Mouse (Mus musculus) spleen, adult 18-20 months (tissue): ENCODE data around the gene Ccdc13.

Experiments used
- DNase-seq, 2 experiments: peaks; one replicate each; pipeline ENCODE4 v3.0.0; 2022; ENCODE audit warnings: mixed read lengths in 2 of 2

Ccdc13 gene

DNA sequence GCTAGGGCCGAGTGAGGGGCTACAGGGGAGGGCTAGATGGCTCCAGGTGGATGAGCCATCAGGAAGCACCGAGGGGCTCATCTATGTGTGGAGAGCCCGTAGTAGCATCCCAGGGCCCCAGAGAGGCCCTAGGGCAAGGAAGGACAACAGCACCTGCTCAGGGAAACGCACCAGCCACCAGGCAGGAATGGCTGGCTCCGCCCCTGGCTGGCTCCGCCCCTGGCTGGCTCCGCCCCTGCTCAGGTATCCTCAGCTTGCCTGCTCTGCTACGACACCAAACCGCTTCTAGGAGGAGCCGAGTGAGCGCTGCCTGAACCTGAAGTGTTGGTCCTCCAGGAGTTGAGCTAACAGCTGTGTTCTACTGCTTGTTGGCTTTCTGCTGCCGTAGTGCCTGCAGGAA is 41.5 kb downstream of the Ccdc13 start:
- DNase-seq = no peak

DNA sequence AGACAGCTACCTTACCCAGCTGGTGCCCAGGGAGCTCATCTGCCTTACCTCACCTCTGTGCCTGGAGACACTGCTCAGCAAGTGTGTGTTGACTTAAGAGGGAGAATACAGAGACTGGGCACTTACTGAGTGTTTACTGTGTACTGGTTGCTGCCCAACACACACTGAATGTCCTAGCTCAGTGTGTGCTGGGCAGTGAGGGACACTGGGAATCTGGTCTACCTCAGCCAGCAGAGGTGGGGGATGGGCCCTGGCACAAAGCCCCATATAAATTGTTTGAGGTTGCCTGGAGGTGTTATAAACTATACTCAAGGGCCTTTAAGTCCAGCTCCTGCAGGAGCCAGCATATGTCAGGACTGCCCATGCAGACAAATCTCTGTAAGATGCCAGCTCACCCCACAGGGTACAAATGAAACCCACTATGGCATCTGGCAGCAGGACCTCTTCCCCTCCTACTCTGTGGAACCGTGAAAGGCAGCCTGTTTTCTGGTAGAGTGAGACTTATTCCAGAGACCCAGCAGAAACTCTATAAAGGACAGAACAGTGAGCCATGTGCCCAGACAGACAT is 44.2 kb downstream of the Ccdc13 start:
- DNase-seq = no peak

DNA sequence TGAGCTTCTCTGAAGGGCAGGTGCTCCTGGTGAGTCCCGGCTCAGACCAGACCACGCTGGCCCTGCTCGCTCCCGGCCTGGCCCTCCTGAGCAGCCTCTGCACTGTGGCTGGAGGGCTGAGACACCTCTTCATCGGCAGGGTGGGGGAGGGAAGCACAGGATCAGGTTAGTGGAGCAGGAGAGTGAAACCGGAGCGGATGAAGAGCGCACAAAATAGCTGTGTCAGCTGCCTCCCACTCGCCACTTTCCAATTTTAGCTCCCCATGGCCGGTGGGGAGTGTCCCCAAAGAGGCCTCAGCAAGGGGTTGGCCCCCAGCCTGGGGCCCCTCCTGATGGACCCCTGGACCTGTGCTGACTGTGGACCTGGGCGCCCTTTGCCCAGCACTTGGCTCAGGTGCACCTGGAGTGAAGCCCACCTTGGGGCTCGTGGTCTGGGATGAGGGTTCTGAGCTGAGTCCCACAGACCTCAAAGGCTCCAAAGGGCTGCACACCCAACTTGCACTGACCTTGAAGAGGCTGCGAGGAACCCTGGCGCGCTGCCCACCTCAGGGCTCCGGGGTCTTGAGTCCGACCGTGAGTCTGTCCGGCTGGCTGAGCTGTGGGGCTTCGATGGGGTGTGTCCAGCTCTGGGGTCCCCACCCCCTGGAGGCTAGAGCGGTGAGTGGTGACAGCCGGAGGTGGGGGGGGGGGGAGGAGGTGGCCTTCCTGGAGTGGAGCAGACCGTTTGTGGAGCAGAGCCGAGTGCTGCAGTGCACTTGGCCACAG is 47.3 kb downstream of the Ccdc13 start, which contains the start of gene Hhatl:
Hhatl (minus strand) TSS at position 751 of the 765 bp plus-strand sequence.
- DNase-seq = no peak

GRCm38 (mm10) chr9:121791206-121791605 is 48.1 kb downstream of the Ccdc13 start:
- peak in 1 of 2 experiments; percentile 21 for DNase-seq

GRCm38 (mm10) chr9:121786359-121786758 is 52.9 kb downstream of the Ccdc13 start:
- no peak for DNase-seq

DNA sequence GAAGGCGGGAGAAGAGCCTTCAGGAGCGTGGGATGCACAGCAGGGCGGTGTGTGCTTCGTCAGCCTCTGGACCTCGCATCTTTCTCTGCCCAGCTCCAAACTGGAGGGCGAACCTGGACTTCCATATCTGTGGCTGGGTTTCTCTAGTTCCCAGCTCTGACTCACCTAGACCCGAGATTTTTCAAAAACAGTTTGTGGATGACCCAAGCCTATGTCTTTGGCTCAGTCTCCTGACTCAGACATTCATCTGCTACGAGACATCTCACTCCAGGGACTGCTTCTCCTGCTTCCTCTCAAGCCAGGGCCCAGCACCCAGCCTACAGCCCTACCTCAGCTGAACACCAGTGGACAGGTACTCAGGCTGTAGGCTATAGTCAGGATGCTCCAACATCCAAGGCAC is 54.0 kb downstream of the Ccdc13 start:
- DNase-seq = no peak

- no peak for DNase-seq
Measured at GRCm38 (mm10) chr9:121784801-121785200, 54.5 kb downstream of the Ccdc13 start.

- no peak for DNase-seq
Measured at GRCm38 (mm10) chr9:121778066-121778624, 61.1 kb downstream of the Ccdc13 start.

DNA sequence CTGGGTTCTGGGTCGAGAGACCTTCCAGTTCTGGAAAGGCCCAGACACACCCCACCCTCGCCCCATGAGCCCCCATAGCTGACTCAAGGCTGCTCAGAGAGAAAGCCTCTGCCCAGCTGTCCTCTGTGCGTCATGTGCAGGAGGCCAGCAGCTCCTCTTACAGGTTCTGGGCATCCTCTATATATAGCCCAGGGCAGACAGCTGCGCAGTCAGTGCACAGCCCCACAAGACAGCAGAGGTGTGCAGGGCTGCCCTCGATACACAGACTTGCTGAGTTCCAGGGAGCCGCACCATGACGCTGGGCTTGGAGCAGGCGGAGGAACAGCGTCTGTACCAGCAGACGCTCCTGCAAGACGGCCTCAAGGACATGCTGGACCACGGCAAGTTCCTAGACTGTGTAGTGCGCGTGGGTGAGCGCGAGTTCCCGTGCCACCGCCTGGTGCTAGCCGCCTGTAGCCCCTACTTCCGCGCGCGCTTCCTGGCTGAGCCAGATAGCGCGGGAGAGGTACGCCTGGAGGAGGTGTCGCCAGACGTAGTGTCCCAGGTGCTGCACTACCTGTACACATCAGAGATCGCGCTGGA is 61.7 kb downstream of the Ccdc13 start, which contains the start of gene Klhl40:
Klhl40 (plus strand) TSS at position 124 of the 582 bp plus-strand sequence.
- no peak for DNase-seq

DNA sequence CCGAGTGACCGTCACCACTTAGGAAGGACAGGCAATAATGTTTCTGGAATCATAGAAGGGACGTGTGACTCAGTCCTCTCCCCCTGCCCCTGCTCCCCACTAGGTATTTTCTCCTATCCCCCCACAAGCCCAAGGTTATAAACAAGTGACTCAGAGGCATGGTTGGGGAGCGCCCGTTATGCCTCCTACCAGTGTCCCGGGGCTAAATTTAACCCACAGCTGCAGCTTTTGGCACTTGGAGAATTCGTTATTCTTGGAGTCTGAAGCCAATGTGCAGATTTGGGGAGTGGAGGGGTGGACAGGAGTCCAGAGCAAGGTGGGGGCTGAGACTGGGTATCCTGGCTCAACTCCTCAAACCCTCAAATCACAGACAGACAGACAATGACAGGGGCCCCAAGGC is 62.8 kb downstream of the Ccdc13 start:
- no peak for DNase-seq

DNA sequence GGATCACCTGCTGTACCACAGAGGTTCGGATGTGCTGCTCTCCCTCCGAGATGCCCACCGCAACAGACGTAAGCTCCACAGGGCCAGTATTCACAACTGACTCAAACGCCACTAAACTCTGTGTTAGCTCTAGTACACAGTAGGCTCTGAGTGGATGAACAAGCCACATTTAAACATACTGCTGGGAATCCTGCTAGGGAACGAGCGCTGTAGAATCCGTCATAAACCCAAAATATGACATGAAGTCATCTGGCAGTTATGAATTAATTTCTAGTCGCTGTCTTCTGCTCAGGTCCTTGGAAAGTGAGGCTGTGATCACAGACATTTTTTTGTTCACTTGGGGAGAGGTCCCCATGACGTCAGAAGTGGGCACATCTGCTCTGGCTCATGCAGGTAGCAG is 63.3 kb downstream of the Ccdc13 start:
- DNase-seq = no peak

DNA sequence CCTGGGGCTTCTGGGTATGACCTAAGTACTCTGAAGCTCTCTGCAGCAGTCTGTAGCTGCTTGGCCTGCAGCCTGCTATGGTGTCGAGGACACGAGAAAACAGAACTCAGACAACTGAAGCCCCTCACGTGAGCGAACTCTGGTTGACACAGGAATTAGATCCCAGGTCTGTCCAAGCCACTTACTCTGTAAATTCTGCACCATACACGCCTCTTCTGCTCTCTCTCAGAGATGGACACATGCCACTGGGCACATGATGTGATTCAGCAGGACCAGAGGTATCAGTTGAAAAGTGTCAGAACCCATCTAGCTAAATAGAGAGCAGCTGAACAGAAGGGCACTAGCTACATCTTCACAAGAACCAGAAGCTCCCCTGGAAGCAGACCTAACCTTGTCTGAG is 66.8 kb downstream of the Ccdc13 start:
- no peak for DNase-seq

DNA sequence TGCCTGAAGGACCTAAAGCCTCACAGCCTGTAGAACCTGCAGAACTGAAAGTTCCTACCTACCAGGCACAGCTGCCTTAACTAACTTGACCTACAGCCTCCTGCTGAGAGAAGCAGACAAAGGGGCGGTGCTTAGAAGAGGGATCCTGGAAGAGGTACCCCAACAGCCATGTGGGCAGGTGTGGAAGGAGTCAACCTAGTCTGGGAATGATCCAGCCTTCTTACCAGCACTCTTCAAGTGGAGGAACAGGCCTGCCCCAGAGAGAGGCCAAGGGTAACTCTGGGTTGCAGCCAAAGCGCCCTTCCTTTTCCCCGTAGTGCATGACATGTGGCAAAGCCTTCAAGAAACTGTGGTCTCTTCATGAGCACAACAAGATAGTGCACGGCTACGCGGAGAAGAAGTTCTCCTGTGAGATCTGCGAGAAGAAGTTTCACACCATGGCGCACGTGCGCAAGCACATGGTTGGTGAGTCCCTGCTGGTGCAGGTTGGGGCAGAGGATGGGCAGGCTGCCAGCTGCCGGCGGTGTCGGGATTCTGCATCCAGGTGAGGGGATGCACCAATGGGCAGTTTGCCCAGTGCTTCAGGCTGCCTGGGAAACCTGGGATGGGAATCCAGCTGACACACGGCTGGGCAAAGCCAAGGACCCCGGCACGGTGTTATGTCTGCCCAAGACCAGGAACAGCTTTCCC is 74.0 kb downstream of the Ccdc13 start:
- DNase-seq = no peak

DNA sequence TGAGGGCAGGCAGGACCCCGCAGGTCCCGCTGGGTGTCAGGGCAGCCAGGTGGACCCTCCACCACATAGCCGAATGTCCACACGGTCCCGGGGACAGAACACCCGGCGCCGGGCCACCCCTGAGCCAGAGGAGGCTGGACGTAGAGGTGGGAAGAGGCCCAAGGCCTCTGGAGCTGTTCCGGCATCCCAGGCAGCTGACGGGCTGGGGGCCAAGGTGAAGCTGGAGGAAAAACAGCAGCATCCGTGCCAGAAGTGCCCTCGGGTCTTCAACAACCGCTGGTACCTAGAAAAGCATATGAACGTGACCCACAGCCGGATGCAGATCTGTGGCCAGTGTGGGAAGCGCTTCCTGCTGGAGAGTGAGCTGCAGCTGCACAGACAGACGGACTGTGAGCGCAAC is 75.5 kb downstream of the Ccdc13 start:
- DNase-seq = no peak

- DNase-seq = no peak
Measured at GRCm38 (mm10) chr9:121762761-121763160, 76.5 kb downstream of the Ccdc13 start.

GRCm38 (mm10) chr9:121762248-121762647 is 77.0 kb downstream of the Ccdc13 start:
- DNase-seq = no peak

- no peak for DNase-seq
Measured at GRCm38 (mm10) chr9:121761787-121762186, 77.5 kb downstream of the Ccdc13 start.

DNA sequence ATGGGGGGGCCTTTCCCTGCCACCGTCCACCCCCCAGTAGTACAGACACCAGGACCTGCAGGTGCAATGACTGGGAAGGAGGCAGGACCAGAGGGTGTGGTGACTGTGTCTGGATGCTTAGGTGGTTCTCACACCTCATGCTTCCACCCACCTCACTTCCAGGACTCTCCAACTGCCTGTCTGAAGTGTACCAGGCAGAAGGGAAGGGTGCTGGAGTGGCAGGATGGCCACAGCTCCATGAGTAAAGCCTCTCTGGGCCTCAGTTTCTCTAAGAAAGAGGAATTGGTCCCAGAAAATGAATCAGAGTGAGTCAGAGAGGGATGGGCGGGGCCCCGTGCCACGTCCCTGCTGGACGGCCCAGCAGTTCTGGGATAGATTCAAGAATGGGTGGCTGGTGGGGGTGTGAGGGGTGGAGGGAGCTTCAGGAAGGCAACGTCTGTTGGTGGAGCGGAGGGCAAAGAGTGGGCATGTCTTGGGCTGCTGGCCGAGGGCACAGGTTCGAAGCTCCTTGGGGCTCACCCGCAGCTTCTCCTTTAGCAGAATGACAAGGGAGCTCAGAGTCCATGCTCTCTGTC is 78.1 kb downstream of the Ccdc13 start:
- DNase-seq = no peak

DNA sequence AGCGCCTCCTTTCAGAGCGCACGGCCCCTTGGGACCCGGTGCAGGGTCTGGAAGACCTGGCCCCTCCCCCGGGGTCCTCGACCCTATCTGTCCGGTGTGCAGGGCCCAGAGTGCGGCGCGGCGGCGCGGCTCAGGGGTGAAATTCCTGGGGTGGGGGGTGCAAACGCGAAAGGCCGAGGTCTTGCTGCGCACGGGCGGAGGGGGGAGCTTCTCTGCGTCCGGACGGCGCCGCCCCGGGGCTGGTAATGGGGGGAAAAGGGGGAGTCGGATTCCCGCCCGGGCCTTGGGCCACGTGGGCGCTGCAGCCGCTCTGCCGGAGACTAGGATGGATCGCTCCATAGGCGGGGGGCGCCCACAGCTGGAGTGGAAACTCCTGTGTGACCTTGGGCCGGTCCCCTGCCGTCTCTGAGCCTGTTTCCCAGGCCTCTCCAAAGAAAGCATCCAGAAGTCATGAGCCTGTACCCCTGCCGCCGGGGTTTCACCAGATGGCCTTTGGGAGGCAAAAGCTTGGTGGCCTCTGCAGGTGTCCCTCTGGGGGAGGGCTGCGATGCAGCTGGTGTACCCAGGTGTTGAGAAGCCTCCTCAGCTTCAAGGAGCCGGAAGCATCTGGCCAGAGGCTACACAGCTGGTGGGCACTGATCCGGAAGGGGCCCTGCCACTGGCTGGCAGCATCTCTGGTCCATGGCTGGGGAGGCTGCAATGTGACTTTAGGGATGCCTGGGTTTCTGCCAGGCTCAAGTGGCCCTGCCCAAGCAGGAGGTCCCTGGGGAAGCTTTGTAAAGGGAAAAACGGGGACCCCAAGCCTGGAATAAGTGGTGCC is 78.8 kb downstream of the Ccdc13 start:
- no peak for DNase-seq

GRCm38 (mm10) chr9:121759091-121760081 is 79.9 kb downstream of the Ccdc13 start, which contains the start of gene Zfp651:
Gene Zfp651, plus strand, starts transcription at chr9:121759330.
- DNase-seq = peak in 1 of 2 experiments; percentile 11
